Mouse (Mus musculus) gonadal fat pad, adult 2 months (tissue): ENCODE measurements at regions not wholly inside any gene's neighbourhood (a gene's known extent, or its start where the extent isn't known, plus 50 kb on each side); places are given as distances from the start of the nearest gene placed in this dataset.

Experiments
- DNase-seq: peaks from one replicate; pipeline ENCODE4 v3.0.0-alpha.2; 2012; ENCODE audit warnings: low read depth

DNA sequence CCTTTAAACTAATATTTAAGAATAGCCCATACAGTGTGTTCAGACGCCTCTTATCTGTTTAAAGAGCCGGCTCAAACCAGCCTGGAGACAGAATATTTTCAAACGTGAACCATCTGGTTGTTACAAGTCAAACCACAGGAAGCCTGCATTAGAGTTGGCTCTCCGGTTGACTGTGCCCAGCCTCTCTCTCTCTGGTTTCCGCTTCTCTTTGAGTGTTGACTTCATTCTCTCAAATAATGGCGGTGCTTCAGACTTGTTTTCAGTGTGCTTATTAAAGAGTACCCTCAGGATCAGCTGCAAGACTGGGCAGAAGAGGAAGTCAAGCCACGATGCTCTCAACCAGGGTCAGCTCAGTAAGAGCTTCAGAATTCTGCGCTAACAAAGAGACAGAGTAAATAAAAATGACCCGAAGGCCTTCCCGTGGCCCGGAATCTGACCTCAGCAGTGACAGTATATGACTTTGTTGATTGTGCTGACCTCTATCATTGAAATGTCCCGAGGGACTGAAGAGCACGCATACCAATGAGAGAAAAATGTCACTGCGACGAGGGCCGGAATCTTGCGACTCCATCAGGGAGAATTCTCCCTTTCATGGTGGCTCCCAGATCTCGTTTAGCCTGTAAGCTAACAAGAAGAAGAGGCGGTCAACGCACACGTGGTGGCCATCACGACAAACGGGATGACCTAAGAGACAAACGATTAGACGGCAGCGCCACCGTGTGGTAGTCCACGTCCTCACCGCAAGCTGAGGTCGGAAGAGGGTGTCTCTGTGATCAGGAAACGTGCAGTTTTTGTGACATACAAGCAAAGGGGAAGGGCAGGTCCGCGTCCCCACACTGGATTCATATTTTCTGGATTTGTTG, 55.3 kb upstream of the Cpsf6 start:
- DNase-seq: no peak

DNA sequence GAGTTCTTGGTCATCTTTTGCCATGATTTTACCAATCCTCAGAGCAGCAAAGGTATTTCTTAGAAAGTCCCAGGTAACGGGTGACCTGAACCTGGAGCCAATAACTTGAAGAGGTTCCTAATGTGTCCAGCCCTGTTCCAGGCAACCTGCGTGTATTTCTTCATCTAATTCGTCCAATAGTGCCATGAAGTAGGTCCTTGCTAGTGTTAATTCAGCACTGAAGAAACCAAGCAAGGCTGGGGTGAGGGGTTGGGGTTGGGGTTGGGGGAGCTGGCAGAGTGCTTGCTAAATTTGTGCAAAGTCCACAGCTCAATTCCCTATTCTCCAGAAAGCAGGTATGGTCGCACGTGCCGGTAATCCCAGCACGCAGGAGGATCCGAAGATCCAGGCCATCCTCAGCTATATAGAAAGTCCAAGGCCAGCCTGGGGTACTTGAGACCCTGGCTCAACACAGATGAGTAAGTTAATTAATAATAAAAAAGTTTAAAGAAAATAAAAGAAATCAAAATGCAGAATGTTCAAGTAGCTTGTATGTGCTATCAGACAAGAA, 54.6 kb upstream of the Cpsf6 start:
- no peak for DNase-seq

GRCm38 (mm10) chr10:117433547-117434292, 53.9 kb upstream of the Cpsf6 start:
- no peak for DNase-seq

DNA sequence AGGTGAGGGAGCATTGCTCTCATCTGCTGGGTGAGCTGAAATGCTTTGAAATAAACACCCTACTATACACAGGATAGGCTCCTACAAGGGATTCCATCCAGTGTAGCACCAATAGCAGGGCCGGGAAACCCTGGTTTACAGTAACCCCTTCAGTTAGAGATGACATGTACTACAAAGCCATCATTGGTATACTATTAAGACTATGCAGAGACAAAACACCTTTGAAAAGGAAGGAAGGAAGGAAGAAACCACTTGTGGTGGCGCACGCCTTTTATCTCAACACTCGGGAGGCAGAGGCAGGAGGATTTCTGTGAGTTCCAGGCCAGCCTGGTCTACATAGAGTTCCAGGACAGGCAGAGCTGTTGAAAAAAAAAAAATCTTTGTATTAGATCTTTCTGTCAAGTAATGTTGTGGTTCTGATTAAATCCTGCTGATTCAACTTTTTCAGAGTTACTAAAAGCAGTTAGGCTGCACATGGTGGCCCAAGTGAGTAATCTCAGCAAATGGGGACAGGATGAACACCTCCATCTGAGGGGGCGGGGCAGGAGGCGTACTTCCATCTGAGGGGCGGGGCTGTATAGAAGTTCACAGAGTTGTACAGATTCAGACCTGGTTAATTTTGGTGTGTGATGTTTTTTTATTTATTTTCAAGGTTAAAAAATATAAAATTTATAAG, 53.2 kb upstream of the Cpsf6 start:
- no peak for DNase-seq

DNA sequence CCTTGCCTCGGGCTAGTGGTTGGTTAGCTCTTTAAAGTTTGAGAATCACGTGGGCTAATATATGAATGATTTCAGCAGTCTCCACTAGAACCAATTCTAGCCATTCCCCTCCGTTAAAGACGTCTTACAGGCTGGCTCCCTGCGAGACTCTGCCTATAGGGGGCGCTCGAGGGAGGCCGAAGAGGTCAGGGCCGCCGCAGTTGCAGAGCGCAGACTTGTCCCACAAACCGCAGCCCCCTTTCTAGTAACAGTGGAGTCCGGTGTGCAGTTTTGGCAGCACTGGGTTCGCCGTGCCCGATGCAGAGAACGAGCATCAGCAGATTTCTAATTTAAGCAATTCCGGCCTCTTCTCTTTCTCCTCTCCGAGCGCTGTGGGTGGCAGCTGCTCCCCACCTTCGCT, 52.6 kb upstream of the Cpsf6 start:
- no peak for DNase-seq

DNA sequence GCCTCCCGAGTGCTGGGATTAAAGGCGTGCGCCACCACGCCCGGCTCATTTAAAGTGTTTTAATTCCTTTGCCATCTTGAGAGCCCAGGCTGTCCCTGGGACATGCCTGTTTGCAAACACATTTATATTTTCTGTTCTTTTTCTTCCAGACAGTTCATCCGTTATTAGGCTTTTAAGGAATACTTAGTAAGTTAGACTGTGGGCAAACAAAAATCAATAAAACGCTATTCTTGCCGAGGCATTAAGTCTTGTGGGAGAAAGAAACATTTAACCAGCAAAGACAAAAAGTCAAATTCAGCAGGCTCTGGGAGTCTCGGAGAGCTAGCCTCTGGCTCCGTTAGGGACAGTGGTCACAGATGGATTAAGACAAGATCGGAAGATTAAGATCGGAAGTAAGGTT, 52.0 kb upstream of the Cpsf6 start:
- DNase-seq: no peak

DNA sequence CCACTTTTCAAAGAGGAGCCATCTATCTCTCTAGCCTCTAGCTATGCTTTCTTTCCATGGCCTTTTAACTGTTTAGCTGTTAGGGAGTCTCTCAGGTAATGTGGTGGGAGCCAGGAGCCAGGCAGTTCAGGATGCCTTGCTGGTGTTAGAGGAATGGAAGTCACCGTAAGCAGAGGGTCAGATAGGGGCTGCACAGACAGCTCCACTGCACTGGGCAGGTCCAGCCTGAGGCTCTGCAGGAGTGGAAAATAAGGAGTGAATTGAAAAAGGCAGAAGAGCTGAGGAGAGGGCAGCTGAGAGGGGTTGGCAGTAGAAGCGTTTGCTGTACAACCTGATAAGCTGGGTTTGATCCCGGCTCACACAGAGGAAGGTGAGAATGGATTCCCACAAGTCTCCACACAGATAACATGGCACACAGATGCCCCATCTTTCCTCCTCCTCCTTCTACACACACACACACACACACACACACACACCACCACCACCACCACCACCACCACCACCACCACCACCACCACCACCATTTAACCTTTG, 51.3 kb upstream of the Cpsf6 start:
- DNase-seq: no peak

DNA sequence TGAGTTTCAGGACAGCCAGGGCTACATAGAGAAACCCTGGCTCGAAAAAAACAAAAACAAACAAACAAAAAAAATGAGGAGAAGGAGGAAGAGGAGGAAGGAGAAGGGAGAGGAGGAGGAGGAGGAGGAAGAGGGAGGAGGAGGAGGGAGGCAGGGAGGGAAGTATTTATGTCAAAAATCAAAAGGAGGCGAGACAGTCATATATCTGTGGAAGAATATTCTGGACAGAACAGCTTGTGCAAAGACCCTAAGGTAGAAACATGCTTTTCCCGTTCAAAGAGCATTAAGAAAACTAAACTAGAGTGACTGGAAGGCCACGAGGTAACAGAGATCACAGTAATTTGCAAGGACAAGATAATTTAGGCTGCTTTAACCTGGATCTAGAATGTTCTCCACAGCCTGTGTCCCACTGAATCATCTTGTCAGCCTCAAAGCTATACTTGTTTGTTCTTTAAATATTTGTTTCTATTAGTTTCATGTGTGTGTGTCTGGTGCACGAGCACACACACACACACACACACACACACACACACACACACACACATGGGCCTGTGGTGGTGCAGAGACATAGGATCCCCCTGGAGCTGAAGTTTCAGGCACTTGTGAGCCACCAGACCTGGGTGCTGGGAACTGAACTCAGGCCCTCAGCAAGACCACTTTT, 50.5 kb upstream of the Cpsf6 start:
- DNase-seq: no peak

DNA sequence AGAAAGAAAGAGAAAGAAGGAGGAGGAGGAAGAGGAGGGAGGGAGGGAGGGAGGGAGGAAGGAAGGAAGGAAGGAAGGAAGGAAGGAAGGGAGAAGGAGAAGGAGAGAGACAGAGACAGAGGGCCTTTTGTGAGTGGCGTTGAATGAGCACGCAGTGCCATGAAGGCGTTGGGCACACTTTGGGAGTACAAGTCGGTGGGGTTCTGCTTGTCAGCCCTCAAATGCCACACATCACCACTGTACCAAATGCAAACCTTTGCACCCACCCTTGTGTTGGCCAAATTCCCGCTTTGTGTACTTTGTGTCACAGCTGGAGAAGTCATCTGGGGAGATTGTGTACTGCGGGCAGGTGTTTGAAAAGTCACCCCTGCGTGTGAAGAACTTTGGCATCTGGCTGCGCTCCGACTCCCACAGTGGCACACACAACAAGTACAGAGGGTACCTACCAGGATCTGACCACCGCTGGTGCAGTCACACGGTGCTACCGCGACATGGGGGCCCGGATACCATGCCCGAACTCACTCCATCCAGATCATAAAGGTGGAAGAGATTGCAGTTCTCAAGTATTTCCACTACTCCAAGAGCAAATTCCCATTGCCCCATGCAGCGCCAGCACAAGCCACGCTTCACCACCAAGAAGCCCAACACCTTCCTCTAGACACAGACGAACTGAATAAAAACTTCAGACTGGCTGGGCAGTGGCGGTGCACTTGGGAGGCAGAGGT, 49.8 kb upstream of the Cpsf6 start:
- DNase-seq: no peak
